Mouse (Mus musculus): ENCODE data around the gene Fgb. TPM values are rescaled to one million over a fixed set of nuclear protein-coding genes. Genes with fewer than 3 reads are reported as not detected.

The Fgb gene
- not detected in 2 replicates for polyA plus RNA-seq (2014; fragmentation: Nextera tagmentation; extraction: Ambion mirVana)

- WGBS = 89% methylated on average over 8 of the region's 8 CpGs
- no peak within 1 kb of the TSS for H3K4me3 ChIP-seq (replicated peaks; ENCODE audit: low read depth, low read length)
- H3K4me1 ChIP-seq (ENCODE audit: control insufficient read depth, insufficient read depth, low read length) = no peaks in the 10 kb centered on the region
- DNase-seq = no peak
- no peak within 1 kb of the TSS for H3K9ac ChIP-seq (replicated peaks; ENCODE audit: low read length)
- no peak within 1 kb of the TSS for H3K27ac ChIP-seq (replicated peaks; ENCODE audit: low read depth, low read length)
- no peaks in the 10 kb centered on the region for H3K27me3 ChIP-seq (ENCODE audit: control insufficient read depth, insufficient read depth, low read length)
- no peaks in the 10 kb centered on the region for H3K9me3 ChIP-seq (ENCODE audit: control insufficient read depth, low read length)
- H3K4me2 ChIP-seq (ENCODE audit: low read length) = no peak within 1 kb of the TSS
- no peaks in the 10 kb centered on the region for H3K36me3 ChIP-seq (ENCODE audit: control insufficient read depth, insufficient read depth, low read length)
- no peak for ATAC-seq (ENCODE audit: low FRiP score, low TSS enrichment)
These were observed at the start of gene Fgb for GRCm38 (mm10) chr3:83049680-83050079. Gene Fgb (minus strand): TSS chr3:83049863.

DNA sequence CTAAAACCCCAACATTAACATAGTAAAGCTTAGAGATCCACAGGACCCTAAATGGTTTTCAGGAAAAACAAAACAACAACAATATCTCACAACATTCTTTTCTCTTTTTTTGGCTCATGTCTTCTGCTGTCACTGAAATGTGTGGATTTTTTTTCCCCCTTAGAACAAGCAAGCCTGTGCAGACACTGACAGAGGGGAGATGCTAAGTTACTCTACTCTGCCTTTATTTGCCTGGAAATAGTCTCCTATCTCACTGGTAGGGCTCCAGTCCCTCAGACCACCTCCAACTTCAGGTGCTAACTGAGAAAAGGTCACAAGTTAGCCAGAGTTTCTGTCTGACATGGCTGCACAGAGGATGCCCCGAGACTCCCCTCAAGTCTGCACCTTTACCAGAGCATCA lies 49.5 kb upstream of the Fgb start:
- Histone ChIP-seq H3K27ac (replicated peaks; ENCODE audit: low read depth, low read length) (peak overlapping the region; percentile 82), H3K27me3 (ENCODE audit: control insufficient read depth, insufficient read depth, low read length) (no peaks in the 10 kb centered on the region), H3K36me3 (ENCODE audit: control insufficient read depth, insufficient read depth, low read length) (no peaks in the 10 kb centered on the region), H3K4me2 (ENCODE audit: low read length) (peak overlapping the region; percentile 55), H3K4me1 (ENCODE audit: control insufficient read depth, insufficient read depth, low read length) (peaks cover 23% of the 10 kb centered on the region), H3K9ac (replicated peaks; ENCODE audit: low read length) (peak overlapping the region; percentile 43; the same call in 1 of the 2 replicates), H3K4me3 (replicated peaks; ENCODE audit: low read depth, low read length) (0 out of 2 replicates have a peak overlapping the region, but pooled peaks have one; percentile 18), H3K9me3 (ENCODE audit: control insufficient read depth, low read length) (no peaks in the 10 kb centered on the region)
- DNase-seq = no peak
- no peak for ATAC-seq (ENCODE audit: low FRiP score, low TSS enrichment)
- WGBS = 83% methylated on average over 1 of the region's 1 CpGs

DNA sequence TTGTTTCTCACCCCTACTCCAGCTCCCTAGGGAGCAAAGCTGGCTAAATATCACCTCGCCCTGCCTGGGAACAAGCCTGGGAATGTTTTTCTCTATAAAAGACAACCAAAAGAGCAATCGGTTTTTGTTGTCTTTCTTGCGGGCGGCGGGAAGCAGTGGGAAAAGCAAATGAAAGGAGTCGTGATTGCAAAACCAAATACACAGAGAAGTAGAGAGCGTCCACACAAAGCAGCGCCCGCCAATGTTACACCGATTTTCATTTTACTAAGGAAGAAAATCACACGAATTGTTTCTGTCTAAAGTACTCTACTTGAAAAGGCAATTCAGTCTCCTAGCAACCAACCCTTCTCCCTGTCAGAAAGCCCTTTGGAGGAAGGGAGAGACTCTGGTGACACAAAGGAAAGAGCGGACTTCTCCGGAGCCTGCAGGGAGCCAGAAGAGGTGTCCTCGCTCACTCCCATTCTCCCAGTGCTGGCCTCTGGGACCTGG lies 48.9 kb upstream of the Fgb start:
- H3K9ac ChIP-seq (replicated peaks; ENCODE audit: low read length) = peak overlapping the region; percentile 43; the same call in 1 of the 2 replicates
- H3K4me1 ChIP-seq (ENCODE audit: control insufficient read depth, insufficient read depth, low read length) = peaks cover 23% of the 10 kb centered on the region
- H3K27me3 ChIP-seq (ENCODE audit: control insufficient read depth, insufficient read depth, low read length) = no peaks in the 10 kb centered on the region
- peak overlapping the region; percentile 82 for H3K27ac ChIP-seq (replicated peaks; ENCODE audit: low read depth, low read length)
- H3K9me3 ChIP-seq (ENCODE audit: control insufficient read depth, low read length) = no peaks in the 10 kb centered on the region
- under 1% methylated on average over 14 of the region's 14 CpGs for WGBS
- peak; percentile 76 for ATAC-seq (ENCODE audit: low FRiP score, low TSS enrichment)
- H3K36me3 ChIP-seq (ENCODE audit: control insufficient read depth, insufficient read depth, low read length) = no peaks in the 10 kb centered on the region
- peak overlapping the region; percentile 18 for H3K4me3 ChIP-seq (replicated peaks; ENCODE audit: low read depth, low read length)
- peak overlapping the region; percentile 55 for H3K4me2 ChIP-seq (ENCODE audit: low read length)
- peak; percentile 83 for DNase-seq

DNA sequence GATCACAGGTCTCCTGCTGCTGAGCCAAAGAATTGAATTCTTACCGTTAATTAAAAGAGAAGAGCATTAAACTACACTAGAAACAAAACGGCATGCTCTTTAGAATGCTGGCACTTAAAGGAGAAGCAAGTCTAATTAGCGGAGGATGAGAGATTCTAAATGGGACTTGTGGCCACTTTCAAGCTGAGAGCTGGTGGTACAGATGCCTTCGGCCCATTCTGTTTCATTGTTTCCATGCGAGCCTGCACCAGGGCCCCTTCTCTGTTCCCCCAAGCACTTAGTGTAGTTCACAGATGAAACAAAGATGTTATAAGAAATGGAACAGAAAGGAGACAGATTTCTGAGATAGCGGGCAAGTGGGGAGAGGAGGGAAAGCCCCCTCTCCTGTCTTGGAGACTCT lies 47.9 kb upstream of the Fgb start:
- H3K27ac ChIP-seq (replicated peaks; ENCODE audit: low read depth, low read length) = no peak overlapping the region
- 19% methylated on average over 6 of the region's 6 CpGs for WGBS
- peaks cover 23% of the 10 kb centered on the region for H3K4me1 ChIP-seq (ENCODE audit: control insufficient read depth, insufficient read depth, low read length)
- ATAC-seq (ENCODE audit: low FRiP score, low TSS enrichment) (no peak), DNase-seq (peak; percentile 28)
- no peaks in the 10 kb centered on the region for H3K27me3 ChIP-seq (ENCODE audit: control insufficient read depth, insufficient read depth, low read length)
- H3K9ac ChIP-seq (replicated peaks; ENCODE audit: low read length) = no peak overlapping the region
- H3K36me3 ChIP-seq (ENCODE audit: control insufficient read depth, insufficient read depth, low read length) = no peaks in the 10 kb centered on the region
- no peak overlapping the region for H3K4me2 ChIP-seq (ENCODE audit: low read length)
- no peak overlapping the region for H3K4me3 ChIP-seq (replicated peaks; ENCODE audit: low read depth, low read length)
- H3K9me3 ChIP-seq (ENCODE audit: control insufficient read depth, low read length) = no peaks in the 10 kb centered on the region

DNA sequence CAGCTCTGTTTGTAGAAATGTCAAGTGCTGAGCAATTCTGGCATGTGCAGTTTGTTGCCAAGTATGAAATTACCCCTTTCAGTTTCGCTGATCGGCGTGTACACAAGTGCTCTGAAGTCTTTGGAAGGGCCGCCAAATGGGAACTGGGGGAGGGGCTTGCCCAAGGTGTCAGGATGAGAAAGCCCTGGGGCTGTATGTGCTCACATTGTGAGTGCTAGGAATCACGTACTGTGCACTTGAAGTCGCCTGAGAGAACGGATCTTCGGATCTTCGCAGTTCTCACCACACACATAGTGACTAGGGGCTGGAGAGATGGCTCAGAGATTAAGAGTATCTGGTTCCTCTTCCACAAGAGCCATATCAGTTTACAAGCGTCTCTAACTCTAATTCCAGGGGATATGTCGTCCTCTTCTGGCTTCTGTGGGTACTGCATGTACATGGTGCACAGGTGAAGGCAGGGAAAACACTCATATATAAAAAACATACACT lies 30.9 kb upstream of the Fgb start:
- no peak overlapping the region for H3K4me3 ChIP-seq (replicated peaks; ENCODE audit: low read depth, low read length)
- H3K4me2 ChIP-seq (ENCODE audit: low read length) = peak overlapping the region; percentile 43
- no peak; the same call in 1 of the 2 replicates for ATAC-seq (ENCODE audit: low FRiP score, low TSS enrichment)
- H3K9me3 ChIP-seq (ENCODE audit: control insufficient read depth, low read length) = no peaks in the 10 kb centered on the region
- no peak overlapping the region for H3K27ac ChIP-seq (replicated peaks; ENCODE audit: low read depth, low read length)
- H3K4me1 ChIP-seq (ENCODE audit: control insufficient read depth, insufficient read depth, low read length) = no peaks in the 10 kb centered on the region
- H3K9ac ChIP-seq (replicated peaks; ENCODE audit: low read length) = no peak overlapping the region
- DNase-seq = peak; percentile 79
- 6% methylated on average over 11 of the region's 11 CpGs for WGBS
- no peaks in the 10 kb centered on the region for H3K27me3 ChIP-seq (ENCODE audit: control insufficient read depth, insufficient read depth, low read length)
- no peaks in the 10 kb centered on the region for H3K36me3 ChIP-seq (ENCODE audit: control insufficient read depth, insufficient read depth, low read length)

GRCm38 (mm10) chr3:83076563-83076962 lies 26.9 kb upstream of the Fgb start:
- WGBS = 29% methylated on average over 3 of the region's 3 CpGs
- Histone ChIP-seq H3K9me3 (ENCODE audit: control insufficient read depth, low read length) (no peaks in the 10 kb centered on the region), H3K4me1 (ENCODE audit: control insufficient read depth, insufficient read depth, low read length) (no peaks in the 10 kb centered on the region), H3K4me2 (ENCODE audit: low read length) (no peak overlapping the region), H3K27ac (replicated peaks; ENCODE audit: low read depth, low read length) (no peak overlapping the region), H3K4me3 (replicated peaks; ENCODE audit: low read depth, low read length) (no peak overlapping the region), H3K9ac (replicated peaks; ENCODE audit: low read length) (no peak overlapping the region), H3K27me3 (ENCODE audit: control insufficient read depth, insufficient read depth, low read length) (no peaks in the 10 kb centered on the region), H3K36me3 (ENCODE audit: control insufficient read depth, insufficient read depth, low read length) (peaks cover 19% of the 10 kb centered on the region)
- ATAC-seq (ENCODE audit: low FRiP score, low TSS enrichment) (0 out of 2 replicates have a peak, but pooled peaks have one; percentile 24), DNase-seq (peak; percentile 43)

GRCm38 (mm10) chr3:83070231-83070630 lies 20.6 kb upstream of the Fgb start:
- DNase-seq (no peak), ATAC-seq (ENCODE audit: low FRiP score, low TSS enrichment) (no peak)
- Histone ChIP-seq H3K27ac (replicated peaks; ENCODE audit: low read depth, low read length) (no peak overlapping the region), H3K9me3 (ENCODE audit: control insufficient read depth, low read length) (no peaks in the 10 kb centered on the region), H3K9ac (replicated peaks; ENCODE audit: low read length) (no peak overlapping the region), H3K36me3 (ENCODE audit: control insufficient read depth, insufficient read depth, low read length) (peaks cover 80% of the 10 kb centered on the region), H3K27me3 (ENCODE audit: control insufficient read depth, insufficient read depth, low read length) (no peaks in the 10 kb centered on the region), H3K4me2 (ENCODE audit: low read length) (no peak overlapping the region), H3K4me1 (ENCODE audit: control insufficient read depth, insufficient read depth, low read length) (no peaks in the 10 kb centered on the region), H3K4me3 (replicated peaks; ENCODE audit: low read depth, low read length) (no peak overlapping the region)
- 94% methylated on average over 4 of the region's 4 CpGs for WGBS

DNA sequence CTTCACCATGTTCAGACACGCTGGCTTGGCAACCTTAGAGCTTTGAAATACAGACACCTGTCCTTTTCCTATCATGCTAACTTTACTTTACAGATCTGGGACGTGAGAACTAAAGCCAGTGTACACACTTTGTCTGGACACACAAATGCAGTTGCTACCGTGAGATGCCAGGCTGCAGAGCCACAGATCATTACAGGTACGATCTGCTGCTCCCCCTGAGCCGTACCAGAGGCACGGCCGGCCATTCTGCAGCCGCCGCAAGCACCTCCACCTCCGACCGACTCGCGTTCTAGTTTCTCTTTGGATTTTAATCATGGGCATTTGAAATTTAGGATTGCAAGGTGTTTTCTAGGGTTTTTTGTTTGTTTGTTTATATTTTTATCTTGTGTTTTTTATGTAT lies 19.2 kb upstream of the Fgb start:
- no peaks in the 10 kb centered on the region for H3K4me1 ChIP-seq (ENCODE audit: control insufficient read depth, insufficient read depth, low read length)
- DNase-seq = no peak
- 97% methylated on average over 13 of the region's 13 CpGs for WGBS
- H3K27ac ChIP-seq (replicated peaks; ENCODE audit: low read depth, low read length) = no peak overlapping the region
- peaks cover 88% of the 10 kb centered on the region for H3K36me3 ChIP-seq (ENCODE audit: control insufficient read depth, insufficient read depth, low read length)
- H3K9ac ChIP-seq (replicated peaks; ENCODE audit: low read length) = no peak overlapping the region
- no peak overlapping the region for H3K4me2 ChIP-seq (ENCODE audit: low read length)
- H3K9me3 ChIP-seq (ENCODE audit: control insufficient read depth, low read length) = no peaks in the 10 kb centered on the region
- H3K4me3 ChIP-seq (replicated peaks; ENCODE audit: low read depth, low read length) = no peak overlapping the region
- no peaks in the 10 kb centered on the region for H3K27me3 ChIP-seq (ENCODE audit: control insufficient read depth, insufficient read depth, low read length)
- no peak for ATAC-seq (ENCODE audit: low FRiP score, low TSS enrichment)

- 96% methylated on average over 9 of the region's 9 CpGs for whole genome bisulfite sequencing
- peaks cover 90% of the 10 kb centered on the region for H3K36me3 ChIP-seq (ENCODE audit: control insufficient read depth, insufficient read depth, low read length)
These were observed 18.3 kb upstream of the Fgb start for GRCm38 (mm10) chr3:83067920-83068319.

More at GRCm38 (mm10) chr3:83067920-83068319, 18.3 kb upstream of the Fgb start:
- H3K4me3 ChIP-seq (replicated peaks; ENCODE audit: low read depth, low read length) = no peak overlapping the region
- no peak overlapping the region for H3K4me2 ChIP-seq (ENCODE audit: low read length)
- no peaks in the 10 kb centered on the region for H3K9me3 ChIP-seq (ENCODE audit: control insufficient read depth, low read length)
- no peak overlapping the region for H3K27ac ChIP-seq (replicated peaks; ENCODE audit: low read depth, low read length)
- DNase-seq (no peak), ATAC-seq (ENCODE audit: low FRiP score, low TSS enrichment) (no peak)
- H3K27me3 ChIP-seq (ENCODE audit: control insufficient read depth, insufficient read depth, low read length) = no peaks in the 10 kb centered on the region
- H3K4me1 ChIP-seq (ENCODE audit: control insufficient read depth, insufficient read depth, low read length) = no peaks in the 10 kb centered on the region
- H3K9ac ChIP-seq (replicated peaks; ENCODE audit: low read length) = no peak overlapping the region
